Mouse (Mus musculus) kidney, adult 2 months (tissue): ENCODE measurements around the gene Creb5. TPM values are rescaled to one million over a fixed set of nuclear protein-coding genes. Genes with fewer than 3 reads are reported as not detected.

ENCODE experiments used
- DNase-seq: peaks from one replicate; pipeline ENCODE4 v3.0.0; 2021
- H3K27ac ChIP-seq: fragments of 200-500 bp; 2 replicates; pipeline ENCODE4 v1.5.1; 2012; ENCODE audit warnings: low read depth, low read length, control low read depth, inconsistent platforms; ENCODE audit not compliant: insufficient read depth
- H3K27me3 ChIP-seq: fragments of 200-500 bp; replicated peaks from 2 replicates; pipeline ENCODE4 v1.6.1; 2012; ENCODE audit warnings: mild to moderate bottlenecking, moderate library complexity, low read length, inconsistent platforms; ENCODE audit not compliant: control insufficient read depth, insufficient read depth
- H3K36me3 ChIP-seq: fragments of 200-500 bp; 2 replicates; pipeline ENCODE4 v1.6.1; 2012; ENCODE audit warnings: mild to moderate bottlenecking, moderate library complexity, low read length, inconsistent platforms; ENCODE audit not compliant: control insufficient read depth, insufficient read depth
- H3K4me1 ChIP-seq: fragments of 200-500 bp; 2 replicates; pipeline ENCODE4 v1.6.1; 2011; ENCODE audit warnings: low read length; ENCODE audit not compliant: control insufficient read depth, insufficient read depth
- H3K4me3 ChIP-seq: fragments of 200-500 bp; 2 replicates; pipeline ENCODE4 v1.5.1; 2011; ENCODE audit warnings: mild to moderate bottlenecking, low read depth, low read length, control low read depth; ENCODE audit not compliant: insufficient read depth
- CTCF ChIP-seq: fragments of 200-500 bp; conservative IDR thresholded peaks from 2 replicates; pipeline ENCODE4 v1.5.1; 2011; ENCODE audit warnings: low read depth, mild to moderate bottlenecking, control low read depth, low read length, moderate library complexity, mixed read lengths; ENCODE audit not compliant: insufficient read depth, insufficient read length
- POLR2A ChIP-seq: fragments of 200-500 bp; IDR thresholded peaks from one replicate; pipeline ENCODE4 v1.6.1; 2011; ENCODE audit warnings: low read depth, low read length, control low read depth
- WGBS: fragments of 180-500 bp; shearing (Covaris S2); methylation state at CpG from one replicate; pipeline ENCODE4 v1.1.7; 2018; 5-methylcytosine and 5-hydroxymethylcytosine counted together
- polyA plus RNA-seq: library from polyadenylated mRNA; depleted of rRNA; stranded (reverse); fragments of >200 nt; gene quantifications from 2 replicates; pipeline ENCODE4 v1.2.3, GENCODE M21; 2012; rRNA removed

Creb5 gene
- polyA plus RNA-seq, 1 experiment: 0.67 TPM

- Histone ChIP-seq H3K27me3 (no peaks in the 10 kb centered on the region), H3K27ac (no peak overlapping the region), H3K4me1 (peaks cover 3% of the 10 kb centered on the region; the same call in 1 of the 2 replicates), H3K36me3 (no peaks in the 10 kb centered on the region), H3K4me3 (no peak overlapping the region)
- no peak for TF ChIP-seq CTCF
- TF ChIP-seq POLR2A: no peak
- WGBS: 64% methylated on average over 6 of the region's 6 CpGs
- DNase-seq: no peak
Observed at GRCm38 (mm10) chr6:53735696-53736095, 448.6 kb downstream of the Creb5 start.

- no peak for DNase-seq
- H3K4me3 ChIP-seq: no peak overlapping the region
- TF ChIP-seq CTCF (no peak), POLR2A (no peak)
- H3K36me3 ChIP-seq: no peaks in the 10 kb centered on the region
- no peaks in the 10 kb centered on the region for H3K4me1 ChIP-seq
- H3K27ac ChIP-seq: no peak overlapping the region
- no peaks in the 10 kb centered on the region for H3K27me3 ChIP-seq
Observed at GRCm38 (mm10) chr6:53738206-53738605, 451.1 kb downstream of the Creb5 start.

GRCm38 (mm10) chr6:53741222-53741621, 454.2 kb downstream of the Creb5 start:
- Histone ChIP-seq H3K27ac (no peak overlapping the region), H3K4me3 (no peak overlapping the region), H3K27me3 (no peaks in the 10 kb centered on the region), H3K36me3 (no peaks in the 10 kb centered on the region), H3K4me1 (no peaks in the 10 kb centered on the region)
- no peak for DNase-seq
- TF ChIP-seq CTCF (no peak), POLR2A (no peak)
- WGBS: 94% methylated on average over 3 of the region's 3 CpGs

Other genes starting within 250 kb of the Creb5 start
- 0.68 and 0.84 TPM in 2 replicates for gene Jazf1, start 218.6 kb upstream of the Creb5 start, polyA plus RNA-seq